Mouse (Mus musculus): ENCODE data around the gene Tatdn3.

- no peak for TF ChIP-seq CTCF (IDR thresholded peaks at IDR 0.05; ENCODE audit: borderline replicate concordance, control insufficient read depth, extremely low read depth, insufficient read depth, low read length, poor library complexity)
- TF ChIP-seq POLR2A (IDR thresholded peaks at IDR 0.05; ENCODE audit: control insufficient read depth, extremely low read depth, insufficient read depth, low read length, poor library complexity), result no peak
These were observed 20.5 kb upstream of the Tatdn3 start for GRCm38 (mm10) chr1:191083230-191083629.

Measured in thymus, adult 2 months (tissue).